Mouse (Mus musculus): ENCODE data around the gene Rflna. TPM values are rescaled to one million over a fixed set of nuclear protein-coding genes. Genes with fewer than 3 reads are reported as not detected.

Rflna gene
- 1 to 10 TPM in 1 of 2 experiments, not detected in 1; 1.0 TPM for total RNA-seq (2021)
- long read RNA-seq, experiment 1, partial matches to known transcripts, result 0 of 1 reads
- long read RNA-seq, experiment 1, other reads (novel, unspliced or antisense), result 1 of 1 reads
- long read RNA-seq, experiment 2, partial matches to known transcripts, result 0 of 4 reads
- long read RNA-seq, experiment 2, other reads (novel, unspliced or antisense), result 2 of 4 reads

- TF ChIP-seq CTCF (IDR thresholded peaks at IDR 0.05), result no peak
- no peak for DNase-seq (ENCODE audit: extremely low spot score in 1 of 2, low spot score in 2 of 2)
- Histone ChIP-seq H3K27ac (no peak within 1 kb of the TSS), H3K4me3 (no peak within 1 kb of the TSS)
- intact Hi-C loops (cut with DNase I), result no loop called here
These were observed at the start of gene Rflna for GRCm38 (mm10) chr5:125002969-125003872. TSS of gene Rflna (plus strand) at chr5:125003221.

DNA sequence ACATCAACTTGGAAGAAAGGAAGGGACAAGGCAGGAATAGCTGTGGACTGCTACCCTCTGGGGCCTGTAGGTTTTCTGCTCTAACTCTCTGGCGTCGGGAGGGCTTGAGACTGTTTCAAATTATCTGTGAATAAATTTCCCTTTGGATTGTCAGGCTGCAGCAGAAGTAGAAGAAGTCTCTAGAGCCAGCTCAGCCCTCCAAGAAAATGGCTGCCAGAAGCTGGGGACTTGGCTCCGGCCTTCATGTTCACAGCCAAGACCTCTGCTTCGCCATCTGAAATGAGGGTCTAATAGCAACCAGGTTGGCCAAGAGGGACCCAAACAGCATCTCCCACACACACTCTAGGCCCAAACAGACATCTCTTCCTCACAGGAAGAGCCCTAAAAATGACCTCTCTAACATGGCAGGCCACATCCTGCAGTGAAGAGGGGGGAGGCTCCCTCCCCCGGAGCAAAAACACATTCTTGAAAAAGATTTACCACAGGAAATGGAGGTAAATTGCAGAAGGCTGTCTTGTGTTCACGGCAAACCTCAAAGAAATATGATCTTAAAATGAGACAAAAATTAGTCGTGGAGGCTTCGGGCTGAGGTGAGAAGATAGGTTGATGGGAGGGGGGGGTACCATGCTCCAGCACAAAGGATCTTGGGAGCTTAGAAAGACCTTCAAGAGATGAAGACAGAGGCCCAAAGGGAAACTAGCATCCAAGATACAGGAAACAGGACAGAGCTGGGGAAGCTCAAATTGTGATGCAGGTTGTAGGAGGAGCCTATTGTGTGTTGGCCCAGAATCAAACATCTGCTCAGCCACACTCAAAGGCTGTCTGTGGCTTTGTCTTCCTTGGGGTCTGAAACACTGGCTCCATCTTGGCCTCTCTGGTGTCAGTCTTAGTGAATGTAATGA is 48.4 kb upstream of the Rflna start:
- no peak for TF ChIP-seq CTCF (IDR thresholded peaks at IDR 0.05)
- no peak overlapping the region for H3K27ac ChIP-seq
- no peak overlapping the region for H3K4me3 ChIP-seq
- intact Hi-C loops (cut with DNase I), result no loop called here
- no peak for DNase-seq (ENCODE audit: extremely low spot score in 1 of 2, low spot score in 2 of 2)

DNA sequence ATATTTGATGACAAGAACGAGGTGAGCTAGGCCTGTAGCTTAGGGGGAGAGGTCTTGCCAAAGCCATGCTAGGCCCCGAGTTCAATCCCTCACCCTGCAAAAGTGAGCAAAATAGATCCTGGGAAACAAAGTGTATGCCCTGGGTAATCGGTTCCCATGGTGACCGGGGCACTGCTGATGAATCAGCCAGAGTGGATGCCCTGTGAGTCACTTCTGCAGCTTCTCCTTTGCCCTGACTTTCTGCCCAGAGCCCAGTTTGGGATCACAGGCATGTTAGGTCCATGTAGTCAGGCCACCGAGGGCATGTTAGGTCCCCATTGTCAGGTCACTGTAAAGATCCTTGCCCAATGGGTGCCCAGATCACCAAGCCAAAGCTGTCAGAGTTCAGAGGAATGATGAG is 45.5 kb upstream of the Rflna start:
- no peak overlapping the region for H3K4me3 ChIP-seq
- intact Hi-C loops (cut with DNase I), result no loop called here
- no peak overlapping the region for H3K27ac ChIP-seq
- no peak for DNase-seq (ENCODE audit: extremely low spot score in 1 of 2, low spot score in 2 of 2)
- no peak for TF ChIP-seq CTCF (IDR thresholded peaks at IDR 0.05)

DNA sequence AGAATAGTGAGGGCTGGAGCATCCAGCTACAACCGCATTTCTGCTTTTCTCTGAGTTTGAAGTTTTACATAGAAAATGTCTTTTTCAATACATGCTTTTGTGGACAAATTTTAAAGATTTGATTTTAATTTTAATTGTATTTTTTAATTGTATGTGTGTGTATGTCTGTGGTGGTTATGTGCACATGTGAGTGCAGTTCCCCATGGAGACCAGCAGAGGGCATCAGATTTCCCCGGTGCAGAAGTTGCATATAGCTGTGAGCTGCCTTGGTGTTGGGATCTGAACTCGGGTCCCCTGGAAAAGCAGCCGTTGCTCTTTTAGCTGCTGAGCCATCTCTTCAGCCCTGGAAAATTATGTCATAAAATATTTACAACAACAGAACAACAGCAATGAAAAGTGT is 43.9 kb upstream of the Rflna start:
- Histone ChIP-seq H3K27ac (no peak overlapping the region), H3K4me3 (no peak overlapping the region)
- peak; percentile 26 for TF ChIP-seq CTCF (IDR thresholded peaks at IDR 0.05)
- intact Hi-C loops (cut with DNase I), result no loop called here
- no peak for DNase-seq (ENCODE audit: extremely low spot score in 1 of 2, low spot score in 2 of 2)

DNA sequence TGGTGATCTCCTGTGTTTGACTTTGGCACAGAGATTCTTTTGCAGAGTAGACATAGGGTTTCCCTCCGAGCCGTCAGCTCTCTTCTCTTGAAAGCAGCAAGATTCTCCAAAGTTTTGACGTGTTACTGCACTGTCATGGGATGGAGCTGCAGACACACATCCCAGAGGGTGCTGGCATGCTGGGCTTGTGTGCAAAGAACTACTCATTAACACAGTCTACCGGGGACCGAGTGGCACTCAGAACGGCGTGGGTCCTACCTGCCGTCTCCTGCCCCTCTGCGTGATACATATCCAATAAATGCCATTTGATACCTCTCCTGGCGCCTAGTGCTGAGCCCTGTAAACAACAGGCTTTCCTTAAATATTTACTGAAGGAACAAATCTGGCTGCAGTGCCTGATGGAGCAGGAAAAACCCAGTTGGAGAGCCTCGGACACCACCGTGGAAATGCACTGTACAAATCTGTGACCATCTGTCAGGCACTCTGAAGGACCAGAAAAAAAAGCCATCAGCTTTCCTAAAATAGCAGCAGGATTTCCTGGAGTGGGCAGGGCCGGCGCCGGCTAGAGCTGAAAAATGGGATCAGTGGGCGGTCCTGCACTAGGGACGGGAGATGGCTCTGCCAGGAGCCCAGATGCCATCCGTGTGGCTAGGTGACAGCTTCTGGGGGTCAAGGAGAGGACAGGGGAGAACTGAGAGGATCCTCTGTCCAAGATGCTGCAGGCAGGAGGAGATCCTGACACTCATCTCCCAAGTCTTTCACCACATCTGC is 42.7 kb upstream of the Rflna start:
- intact Hi-C loops (cut with DNase I), result no loop called here
- no peak; the same call in 1 of the 2 replicates for TF ChIP-seq CTCF (IDR thresholded peaks at IDR 0.05)
- peak overlapping the region; percentile 4; the same call in 1 of the 2 replicates for H3K27ac ChIP-seq
- DNase-seq (ENCODE audit: extremely low spot score in 1 of 2, low spot score in 2 of 2), result peak; percentile 52 to 66
- H3K4me3 ChIP-seq, result no peak overlapping the region

- TF ChIP-seq CTCF (IDR thresholded peaks at IDR 0.05), result no peak
- intact Hi-C loops (cut with DNase I), result no loop called here
- no peak overlapping the region for H3K4me3 ChIP-seq
- no peak for DNase-seq (ENCODE audit: extremely low spot score in 1 of 2, low spot score in 2 of 2)
- H3K27ac ChIP-seq, result no peak overlapping the region
These were observed 41.6 kb upstream of the Rflna start for GRCm38 (mm10) chr5:124961433-124961832.

DNA sequence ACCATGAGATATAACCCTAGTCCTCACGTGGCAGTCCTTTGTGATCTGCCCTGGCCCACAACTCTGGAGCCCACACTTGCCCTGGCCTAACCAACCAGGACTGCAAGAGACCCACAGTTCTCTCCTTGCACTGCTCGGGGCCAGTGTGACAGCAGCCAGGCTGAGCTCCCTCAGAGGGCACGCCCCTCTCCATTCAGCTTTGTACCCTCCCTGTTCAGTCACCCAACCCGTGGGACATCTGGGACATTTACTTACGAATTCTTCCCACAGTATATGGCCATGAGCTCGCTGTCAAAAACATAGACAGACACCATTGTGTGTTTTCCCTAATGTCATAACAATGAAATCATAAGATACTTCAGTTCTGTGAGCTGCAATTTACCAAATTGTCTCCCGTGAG is 40.3 kb upstream of the Rflna start:
- no peak overlapping the region for H3K4me3 ChIP-seq
- intact Hi-C loops (cut with DNase I), result no loop called here

GRCm38 (mm10) chr5:124963806-124964672 is 39.0 kb upstream of the Rflna start:
- Histone ChIP-seq H3K27ac (peak overlapping the region; percentile 80), H3K4me3 (peak overlapping the region; percentile 13; the same call in 1 of the 2 replicates)
- no peak; the same call in 1 of the 2 replicates for TF ChIP-seq CTCF (IDR thresholded peaks at IDR 0.05)
- DNase-seq (ENCODE audit: extremely low spot score in 1 of 2, low spot score in 2 of 2), result peak; percentile 31 to 41
- intact Hi-C loops (cut with DNase I), result no loop called here

More for the DNA sequence above, 40.3 kb upstream of the Rflna start:
- H3K27ac ChIP-seq, result no peak overlapping the region
- TF ChIP-seq CTCF (IDR thresholded peaks at IDR 0.05), result no peak
- no peak for DNase-seq (ENCODE audit: extremely low spot score in 1 of 2, low spot score in 2 of 2)

DNA sequence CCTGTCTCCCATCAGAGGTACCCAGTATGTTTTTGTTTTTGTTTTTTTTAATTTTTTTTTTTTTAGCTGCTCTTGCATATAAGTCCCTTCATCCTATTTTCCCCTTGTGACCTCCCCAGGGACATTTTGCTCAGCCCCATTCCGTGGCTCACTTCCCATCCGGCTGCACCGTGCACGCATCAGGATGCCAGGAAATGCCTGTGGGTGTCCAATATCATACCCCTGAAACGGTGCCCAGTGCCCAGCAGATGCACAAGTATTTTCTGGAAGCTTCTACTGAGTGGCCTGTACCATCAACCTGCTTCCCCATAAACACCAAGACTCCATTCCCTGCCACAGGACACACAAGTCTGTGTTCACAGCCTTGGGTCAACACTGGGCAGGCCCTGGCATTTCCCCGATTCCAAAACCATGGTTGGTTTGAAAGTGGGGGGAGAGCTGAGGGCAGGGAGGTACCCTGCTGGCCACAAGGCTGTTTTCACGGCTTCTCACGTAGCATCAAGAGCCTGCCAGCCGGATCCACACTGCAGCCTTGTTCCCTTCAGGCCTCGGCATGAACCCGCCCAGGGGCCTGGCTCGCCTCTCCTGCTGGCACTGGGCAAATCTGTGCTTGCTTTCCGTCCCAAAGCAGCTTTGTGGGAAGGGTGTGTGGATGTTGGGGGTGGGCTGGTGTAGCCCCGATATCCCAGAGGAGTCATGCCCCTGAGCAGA is 36.2 kb upstream of the Rflna start:
- H3K27ac ChIP-seq, result no peak overlapping the region
- no peak for TF ChIP-seq CTCF (IDR thresholded peaks at IDR 0.05)
- DNase-seq (ENCODE audit: extremely low spot score in 1 of 2, low spot score in 2 of 2), result no peak
- no peak overlapping the region for H3K4me3 ChIP-seq
- intact Hi-C loops (cut with DNase I), result no loop called here

DNA sequence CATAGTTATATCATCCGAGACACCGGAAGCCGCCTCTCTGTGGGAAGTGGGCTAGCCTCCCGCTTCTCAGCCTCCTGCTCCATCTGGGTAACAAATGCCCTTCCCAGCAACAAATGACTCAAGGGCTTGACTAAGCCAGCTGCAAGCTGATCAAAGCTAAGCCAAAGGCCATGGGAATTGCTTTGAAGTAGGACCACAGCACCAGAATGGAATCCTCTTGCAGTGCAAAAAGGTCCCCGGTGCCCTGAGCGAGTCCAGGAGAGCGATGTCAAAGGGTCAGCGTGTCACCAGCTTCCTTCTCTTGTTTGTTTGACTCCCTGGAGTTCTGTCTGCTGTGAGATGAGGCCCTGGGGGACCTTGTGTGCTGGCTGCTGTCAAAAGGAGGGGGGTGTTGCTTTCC is 33.2 kb upstream of the Rflna start:
- intact Hi-C loops (cut with DNase I), result no loop called here
- Histone ChIP-seq H3K27ac (no peak overlapping the region), H3K4me3 (no peak overlapping the region)
- DNase-seq (ENCODE audit: extremely low spot score in 1 of 2, low spot score in 2 of 2), result no peak
- TF ChIP-seq CTCF (IDR thresholded peaks at IDR 0.05), result no peak
